Comparison of ENCODE assay signal across 7 mouse cellular contexts in genomic region chr7:102076714-102077296, GRCm38 (mm10). TPM values are rescaled to one million over a fixed set of nuclear protein-coding genes. Genes with fewer than 3 reads are reported as not detected.
DNase-seq lines count a peak whose midpoint lies in the region.

No protein-coding gene starts in this region.

- DNase-seq in left cerebral cortex, adult 18-20 months (ENCODE audit: low spot score in 2 of 2): peak; percentile 24 to 36
- DNase-seq in left cerebral cortex, adult 11 months (ENCODE audit: low spot score): no peak
- peak; percentile 49 for DNase-seq in T-cell, adult 2 months (ENCODE audit: low spot score)
- peak; percentile 33 for DNase-seq in forelimb bud, embryonic 11.5 days (ENCODE audit: low read depth, low spot score)
- peak; percentile 29 for DNase-seq in retina, embryonic 14.5 days (ENCODE audit: low spot score)
- DNase-seq in left cerebral cortex, postnatal 4 days: no peak
- DNase-seq in frontal cortex, postnatal 14 days (ENCODE audit: low spot score in 2 of 2): no peak

- intact Hi-C loops in left cerebral cortex, postnatal 4 days (cut with DNase I): loop anchor here (10.0 kb wide), 2 partner anchors 162 to 422 kb away; no protein-coding TSS in a partner anchor

RNA-seq across cellular contexts. Expression of gene Trpc2, which starts 6.1 kb away (rescaled TPM):
- total RNA-seq in left cerebral cortex, adult 18-20 months (2021): not detected
- under 1 TPM in 1 of 2 experiments, not detected in 1; 0.60 TPM for total RNA-seq in left cerebral cortex, postnatal 4 days (2021)

RNA-seq across cellular contexts. Expression of gene Xntrpc, which starts 11.3 kb away (rescaled TPM):
- 1 to 10 TPM; 2.4 to 2.5 TPM for total RNA-seq in left cerebral cortex, adult 18-20 months (2021)
- total RNA-seq in left cerebral cortex, postnatal 4 days (2021): 1 to 10 TPM; 1.7 to 2.2 TPM

RNA-seq across cellular contexts. Expression of gene Xndc1, which starts 11.5 kb away (rescaled TPM):
- total RNA-seq in left cerebral cortex, adult 18-20 months (2021): 10 to 100 TPM; 20.5 to 26.6 TPM
- 10 to 100 TPM; 28.7 to 30.8 TPM for total RNA-seq in left cerebral cortex, postnatal 4 days (2021)

RNA-seq across cellular contexts. Expression of gene Rnf121, which starts 11.5 kb away (rescaled TPM):
- 10 to 100 TPM; 46.0 to 46.6 TPM for total RNA-seq in left cerebral cortex, adult 18-20 months (2021)
- total RNA-seq in left cerebral cortex, postnatal 4 days (2021): 10 to 100 TPM; 47.0 to 51.9 TPM

RNA-seq across cellular contexts. Expression of gene Art1, which starts 24.7 kb away (rescaled TPM):
- not detected for total RNA-seq in left cerebral cortex, adult 18-20 months (2021)
- not detected for total RNA-seq in left cerebral cortex, postnatal 4 days (2021)

Comparison
In these comparisons a context has a peak if more than half of its experiments do, and no peak if none do; other contexts are left out.
1. DNase-seq: peak in left cerebral cortex, adult 18-20 months (2 of 2), T-cell, adult 2 months (single experiment), forelimb bud, embryonic 11.5 days (single experiment) and retina, embryonic 14.5 days (single experiment); none in left cerebral cortex, adult 11 months (single experiment), left cerebral cortex, postnatal 4 days (single experiment) and frontal cortex, postnatal 14 days (0 of 2).